Mouse (Mus musculus): ENCODE data around the gene Kctd20.

- TF ChIP-seq CTCF (IDR thresholded peaks at IDR 0.05; ENCODE audit: control insufficient read depth, insufficient read depth, low read length) (peak; percentile 71), POLR2A (IDR thresholded peaks at IDR 0.05; ENCODE audit: borderline replicate concordance, control insufficient read depth, low read depth, low read length) (no peak)
Measured at GRCm38 (mm10) chr17:28987713-28988112, 36.0 kb downstream of the Kctd20 start.
